Mouse (Mus musculus) intestine, embryonic 14.5 days (tissue): ENCODE data around the gene Ngdn. TPM values are rescaled to one million over a fixed set of nuclear protein-coding genes. Genes with fewer than 3 reads are reported as not detected.

Experiments
- ATAC-seq: fragments of 200-750 bp; cut with Nextera tagmentation; replicated peaks from 2 replicates; pipeline ENCODE4 v1.8.0; 2017; ENCODE audit warnings: low read depth, moderate number of reproducible peaks, moderate TSS enrichment, moderate library complexity; ENCODE audit not compliant: low FRiP score, low TSS enrichment
- DNase-seq: peaks from one replicate; pipeline ENCODE4 v3.0.0-alpha.2; 2018; ENCODE audit warnings: low spot score
- H3K27ac ChIP-seq: fragments of 300-500 bp; sonication (generic); 2 replicates; pipeline ENCODE4 v1.5.1; 2014; ENCODE audit warnings: low read depth, mild to moderate bottlenecking, control low read depth
- H3K27me3 ChIP-seq: fragments of 300-500 bp; sonication (generic); replicated peaks from 2 replicates; pipeline ENCODE4 v1.6.1; 2014; ENCODE audit warnings: low read length, control low read depth; ENCODE audit not compliant: control insufficient read depth, insufficient read depth
- H3K36me3 ChIP-seq: fragments of 300-500 bp; sonication (generic); 2 replicates; pipeline ENCODE4 v1.6.1; 2014; ENCODE audit warnings: low read length, control low read depth; ENCODE audit not compliant: control insufficient read depth, insufficient read depth
- H3K4me1 ChIP-seq: fragments of 300-500 bp; sonication (generic); replicated peaks from 2 replicates; pipeline ENCODE4 v1.6.1; 2014; ENCODE audit warnings: low read length, control low read depth, mixed read lengths; ENCODE audit not compliant: control insufficient read depth, insufficient read depth
- H3K4me2 ChIP-seq: fragments of 300-500 bp; sonication (generic); 2 replicates; pipeline ENCODE4 v1.6.1; 2014; ENCODE audit warnings: low read length
- H3K4me3 ChIP-seq: fragments of 300-500 bp; sonication (generic); 2 replicates; pipeline ENCODE4 v1.5.1; 2014; ENCODE audit warnings: low read depth, low read length, control low read depth, mixed read lengths
- H3K9ac ChIP-seq: fragments of 300-500 bp; sonication (generic); 2 replicates; pipeline ENCODE4 v1.6.1; 2014; ENCODE audit warnings: mild to moderate bottlenecking, low read length
- H3K9me3 ChIP-seq: fragments of 300-500 bp; sonication (generic); 2 replicates; pipeline ENCODE4 v1.6.1; 2016; ENCODE audit warnings: low read length, control low read depth; ENCODE audit not compliant: control insufficient read depth
- WGBS: fragments of 180-500 bp; shearing (Covaris S2); extraction: QIAGEN DNeasy Blood & Tissue Kit; methylation state at CpG from one replicate; pipeline ENCODE4 v1.1.7; 2014; 5-methylcytosine and 5-hydroxymethylcytosine counted together
- polyA plus RNA-seq: library from polyadenylated mRNA; unstranded; fragments of >200 nt; fragmentation: Nextera tagmentation; extraction: Ambion mirVana; gene quantifications from 2 replicates; pipeline ENCODE4 v1.2.1, GENCODE M21; 2014

The Ngdn gene
- polyA plus RNA-seq, 1 experiment from 2014 or later: 78.5 TPM

GRCm38 (mm10) chr14:55002687-55003120 lies 12.6 kb upstream of the Ngdn start:
- no peak for DNase-seq
- no peaks in the 10 kb centered on the region for H3K36me3 ChIP-seq
- 55% methylated on average over 7 of the region's 7 CpGs for WGBS
- no peaks in the 10 kb centered on the region for H3K27me3 ChIP-seq
- H3K9ac ChIP-seq: no peak overlapping the region
- no peak overlapping the region for H3K27ac ChIP-seq
- no peaks in the 10 kb centered on the region for H3K4me1 ChIP-seq
- H3K9me3 ChIP-seq: no peaks in the 10 kb centered on the region
- H3K4me2 ChIP-seq: no peak overlapping the region
- no peak overlapping the region for H3K4me3 ChIP-seq
- no peak for ATAC-seq

- no peak for ATAC-seq
These were observed 11.1 kb upstream of the Ngdn start for GRCm38 (mm10) chr14:55003878-55004855.

GRCm38 (mm10) chr14:55005506-55005905 lies 9.7 kb upstream of the Ngdn start:
- H3K4me3 ChIP-seq: no peak overlapping the region
- H3K4me2 ChIP-seq: no peak overlapping the region
- DNase-seq: no peak
- H3K9me3 ChIP-seq: no peaks in the 10 kb centered on the region
- ATAC-seq: no peak
- H3K4me1 ChIP-seq: no peaks in the 10 kb centered on the region
- no peaks in the 10 kb centered on the region for H3K36me3 ChIP-seq
- no peak overlapping the region for H3K27ac ChIP-seq
- H3K27me3 ChIP-seq: no peaks in the 10 kb centered on the region
- WGBS: 66% methylated on average over 2 of the region's 2 CpGs
- no peak overlapping the region for H3K9ac ChIP-seq

More at GRCm38 (mm10) chr14:55003878-55004855, 11.1 kb upstream of the Ngdn start:
- Histone ChIP-seq H3K4me3 (no peak overlapping the region), H3K36me3 (no peaks in the 10 kb centered on the region), H3K4me1 (no peaks in the 10 kb centered on the region), H3K9ac (no peak overlapping the region), H3K9me3 (no peaks in the 10 kb centered on the region), H3K27ac (no peak overlapping the region), H3K4me2 (no peak overlapping the region), H3K27me3 (no peaks in the 10 kb centered on the region)
- DNase-seq: no peak
- 71% methylated on average over 18 of the region's 18 CpGs for WGBS

GRCm38 (mm10) chr14:55005967-55006366 lies 9.3 kb upstream of the Ngdn start:
- Histone ChIP-seq H3K4me3 (no peak overlapping the region), H3K9me3 (no peaks in the 10 kb centered on the region), H3K36me3 (no peaks in the 10 kb centered on the region), H3K4me1 (no peaks in the 10 kb centered on the region), H3K9ac (no peak overlapping the region), H3K27me3 (no peaks in the 10 kb centered on the region), H3K4me2 (no peak overlapping the region), H3K27ac (no peak overlapping the region)
- WGBS: 81% methylated on average over 8 of the region's 8 CpGs
- ATAC-seq (no peak), DNase-seq (no peak)

GRCm38 (mm10) chr14:55006541-55006940 lies 8.7 kb upstream of the Ngdn start:
- H3K4me1 ChIP-seq: no peaks in the 10 kb centered on the region

GRCm38 (mm10) chr14:55007120-55007908 lies 7.9 kb upstream of the Ngdn start:
- Histone ChIP-seq H3K4me1 (no peaks in the 10 kb centered on the region), H3K4me3 (no peak overlapping the region), H3K27me3 (no peaks in the 10 kb centered on the region), H3K27ac (no peak overlapping the region), H3K4me2 (no peak overlapping the region), H3K36me3 (no peaks in the 10 kb centered on the region), H3K9me3 (no peaks in the 10 kb centered on the region), H3K9ac (no peak overlapping the region)
- ATAC-seq (no peak), DNase-seq (no peak)
- 86% methylated on average over 9 of the region's 9 CpGs for WGBS

More at GRCm38 (mm10) chr14:55006541-55006940, 8.7 kb upstream of the Ngdn start:
- no peak for ATAC-seq
- WGBS: 77% methylated on average over 3 of the region's 3 CpGs
- DNase-seq: no peak
- H3K27me3 ChIP-seq: no peaks in the 10 kb centered on the region
- no peak overlapping the region for H3K9ac ChIP-seq
- no peak overlapping the region for H3K4me2 ChIP-seq
- H3K36me3 ChIP-seq: no peaks in the 10 kb centered on the region
- H3K4me3 ChIP-seq: no peak overlapping the region
- H3K27ac ChIP-seq: no peak overlapping the region
- H3K9me3 ChIP-seq: no peaks in the 10 kb centered on the region

GRCm38 (mm10) chr14:55008417-55008816 lies 6.8 kb upstream of the Ngdn start:
- 80% methylated on average over 8 of the region's 8 CpGs for WGBS
- H3K9ac ChIP-seq: no peak overlapping the region
- no peaks in the 10 kb centered on the region for H3K4me1 ChIP-seq

GRCm38 (mm10) chr14:55011116-55011515 lies 4.1 kb upstream of the Ngdn start:
- no peak overlapping the region for H3K4me3 ChIP-seq
- no peaks in the 10 kb centered on the region for H3K27me3 ChIP-seq
- 53% methylated on average over 4 of the region's 4 CpGs for WGBS
- H3K27ac ChIP-seq: no peak overlapping the region
- H3K4me1 ChIP-seq: 0 out of 2 replicates have a peak, but pooled peaks cover 6% of the 10 kb centered on the region
- no peaks in the 10 kb centered on the region for H3K9me3 ChIP-seq
- DNase-seq: no peak
- H3K9ac ChIP-seq: no peak overlapping the region
- H3K4me2 ChIP-seq: no peak overlapping the region
- no peaks in the 10 kb centered on the region for H3K36me3 ChIP-seq
- ATAC-seq: no peak

More at GRCm38 (mm10) chr14:55008417-55008816, 6.8 kb upstream of the Ngdn start:
- Histone ChIP-seq H3K27me3 (no peaks in the 10 kb centered on the region), H3K27ac (no peak overlapping the region), H3K36me3 (no peaks in the 10 kb centered on the region), H3K4me3 (no peak overlapping the region), H3K4me2 (no peak overlapping the region), H3K9me3 (no peaks in the 10 kb centered on the region)
- ATAC-seq (no peak), DNase-seq (no peak)
